Mouse (Mus musculus) neural tube, embryonic 14.5 days (tissue): ENCODE data around the gene Hecw2. TPM values are rescaled to one million over a fixed set of nuclear protein-coding genes. Genes with fewer than 3 reads are reported as not detected.
A peak's percentile ranks its signal among the peaks of the same experiment; 100 is the strongest.

ENCODE experiments used
- ATAC-seq: fragments of 200-750 bp; cut with Nextera tagmentation; 2 replicates; pipeline ENCODE4 v1.8.0; 2017; ENCODE audit warnings: low read depth, mild to moderate bottlenecking, moderate TSS enrichment, moderate library complexity
- H3K27ac ChIP-seq: fragments of 300-500 bp; sonication (generic); 2 replicates; pipeline ENCODE4 v1.5.1; 2014; ENCODE audit warnings: low read depth, mild to moderate bottlenecking, control low read depth, low read length, moderate library complexity, mixed read lengths
- H3K27me3 ChIP-seq: fragments of 300-500 bp; sonication (generic); 2 replicates; pipeline ENCODE4 v1.6.1; 2014; ENCODE audit warnings: low read length; ENCODE audit not compliant: control insufficient read depth, insufficient read depth
- H3K36me3 ChIP-seq: fragments of 300-500 bp; sonication (generic); 2 replicates; pipeline ENCODE4 v1.6.1; 2014; ENCODE audit warnings: low read length, mixed read lengths; ENCODE audit not compliant: control insufficient read depth, insufficient read depth
- H3K4me1 ChIP-seq: fragments of 300-500 bp; sonication (generic); 2 replicates; pipeline ENCODE4 v1.6.1; 2014; ENCODE audit warnings: low read length; ENCODE audit not compliant: control insufficient read depth, insufficient read depth
- H3K4me2 ChIP-seq: fragments of 300-500 bp; sonication (generic); 2 replicates; pipeline ENCODE4 v1.6.1; 2014; ENCODE audit warnings: mild to moderate bottlenecking, low read depth, low read length, control low read depth
- H3K4me3 ChIP-seq: fragments of 300-500 bp; sonication (generic); 2 replicates; pipeline ENCODE4 v1.5.1; 2014; ENCODE audit warnings: low read depth, low read length, control low read depth, mixed read lengths
- H3K9ac ChIP-seq: fragments of 300-500 bp; sonication (generic); replicated peaks from 2 replicates; pipeline ENCODE4 v1.6.1; 2014; ENCODE audit warnings: low read depth, mild to moderate bottlenecking, control low read depth, low read length, mixed read lengths
- H3K9me3 ChIP-seq: fragments of 300-500 bp; sonication (generic); 2 replicates; pipeline ENCODE4 v1.6.1; 2016; ENCODE audit warnings: low read length; ENCODE audit not compliant: control insufficient read depth
- WGBS: fragments of 180-500 bp; shearing (Covaris S2); extraction: QIAGEN DNeasy Blood & Tissue Kit; methylation state at CpG from one replicate; pipeline ENCODE4 v1.1.7; 2014; 5-methylcytosine and 5-hydroxymethylcytosine counted together
- polyA plus RNA-seq: library from polyadenylated mRNA; unstranded; fragments of >200 nt; fragmentation: Nextera tagmentation; extraction: Ambion mirVana; gene quantifications from 2 replicates; pipeline ENCODE4 v1.2.1, GENCODE M21; 2014

Hecw2 gene
- polyA plus RNA-seq, 1 experiment from 2014 or later, result 10.0 TPM

DNA sequence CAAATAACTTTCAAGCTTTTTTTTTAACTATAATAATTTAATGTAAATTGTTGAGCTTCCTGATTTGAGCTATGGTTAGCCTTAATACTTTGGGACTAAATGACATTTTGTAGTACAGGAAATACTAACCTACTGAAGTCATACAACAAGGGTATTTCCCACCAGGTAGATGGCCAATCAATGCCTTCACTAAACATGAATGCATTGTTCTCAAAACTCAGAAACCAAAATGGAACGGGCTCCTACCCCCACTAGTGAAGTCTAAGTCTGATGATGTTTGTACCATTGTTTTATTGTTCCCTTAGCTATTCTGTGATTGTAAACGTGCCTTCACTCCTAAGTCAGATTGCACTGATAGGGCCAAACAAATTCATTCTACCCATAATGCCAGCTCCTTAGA is 386.7 kb downstream of the Hecw2 start:
- Histone ChIP-seq H3K27me3 (no peaks in the 10 kb centered on the region), H3K4me2 (no peak overlapping the region), H3K4me1 (no peaks in the 10 kb centered on the region), H3K9ac (no peak overlapping the region), H3K36me3 (no peaks in the 10 kb centered on the region), H3K4me3 (no peak overlapping the region), H3K27ac (no peak overlapping the region), H3K9me3 (no peaks in the 10 kb centered on the region)
- WGBS, result 75% methylated on average over 2 of the region's 2 CpGs
- ATAC-seq, result no peak

GRCm38 (mm10) chr1:53797811-53798210 is 397.2 kb downstream of the Hecw2 start:
- no peak overlapping the region for H3K4me2 ChIP-seq
- no peaks in the 10 kb centered on the region for H3K36me3 ChIP-seq
- H3K27me3 ChIP-seq, result no peaks in the 10 kb centered on the region
- no peak overlapping the region for H3K4me3 ChIP-seq
- H3K27ac ChIP-seq, result no peak overlapping the region
- no peaks in the 10 kb centered on the region for H3K9me3 ChIP-seq
- H3K9ac ChIP-seq, result no peak overlapping the region
- 85% methylated on average over 3 of the region's 3 CpGs for WGBS
- ATAC-seq, result no peak
- no peaks in the 10 kb centered on the region for H3K4me1 ChIP-seq

DNA sequence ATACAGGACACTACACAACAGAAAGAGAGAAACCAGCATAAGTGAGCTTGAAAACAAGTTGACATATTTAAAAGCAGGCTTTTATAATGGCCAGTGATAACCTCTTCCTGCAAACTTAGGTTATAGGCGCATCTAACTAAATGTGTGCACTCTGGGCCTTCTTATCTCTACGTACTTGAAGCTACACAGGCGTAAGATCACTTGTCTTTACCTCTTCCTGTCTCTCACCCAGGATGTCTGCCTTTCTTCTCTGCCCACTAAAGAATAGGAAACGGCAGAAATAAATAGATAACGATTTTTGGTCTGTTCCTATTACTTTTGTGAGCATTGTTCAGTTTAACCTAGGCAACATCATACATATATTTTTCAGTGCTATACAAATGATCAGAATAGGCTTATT is 397.9 kb downstream of the Hecw2 start:
- no peak for ATAC-seq
- Histone ChIP-seq H3K9ac (no peak overlapping the region), H3K4me1 (no peaks in the 10 kb centered on the region), H3K36me3 (no peaks in the 10 kb centered on the region), H3K27me3 (no peaks in the 10 kb centered on the region), H3K9me3 (no peaks in the 10 kb centered on the region), H3K27ac (no peak overlapping the region), H3K4me3 (no peak overlapping the region), H3K4me2 (no peak overlapping the region)
- WGBS, result 87% methylated on average over 5 of the region's 5 CpGs

GRCm38 (mm10) chr1:53796271-53796670 is 398.7 kb downstream of the Hecw2 start:
- no peaks in the 10 kb centered on the region for H3K4me1 ChIP-seq

GRCm38 (mm10) chr1:53795591-53795990 is 399.4 kb downstream of the Hecw2 start:
- ATAC-seq, result no peak
- H3K9me3 ChIP-seq, result no peaks in the 10 kb centered on the region
- no peak overlapping the region for H3K9ac ChIP-seq
- no peak overlapping the region for H3K4me3 ChIP-seq
- no peaks in the 10 kb centered on the region for H3K4me1 ChIP-seq
- no peak overlapping the region for H3K27ac ChIP-seq
- no peak overlapping the region for H3K4me2 ChIP-seq
- H3K27me3 ChIP-seq, result no peaks in the 10 kb centered on the region
- 84% methylated on average over 4 of the region's 4 CpGs for WGBS
- H3K36me3 ChIP-seq, result no peaks in the 10 kb centered on the region

More at GRCm38 (mm10) chr1:53796271-53796670, 398.7 kb downstream of the Hecw2 start:
- Histone ChIP-seq H3K4me3 (no peak overlapping the region), H3K27me3 (no peaks in the 10 kb centered on the region), H3K36me3 (no peaks in the 10 kb centered on the region), H3K27ac (no peak overlapping the region), H3K9ac (no peak overlapping the region), H3K9me3 (no peaks in the 10 kb centered on the region), H3K4me2 (no peak overlapping the region)
- no peak for ATAC-seq
- 86% methylated on average over 6 of the region's 6 CpGs for WGBS

- H3K4me2 ChIP-seq, result no peak overlapping the region
- no peak overlapping the region for H3K4me3 ChIP-seq
- no peak overlapping the region for H3K9ac ChIP-seq
- no peaks in the 10 kb centered on the region for H3K4me1 ChIP-seq
- 93% methylated on average over 5 of the region's 5 CpGs for WGBS
- H3K9me3 ChIP-seq, result no peaks in the 10 kb centered on the region
- no peak overlapping the region for H3K27ac ChIP-seq
- H3K36me3 ChIP-seq, result no peaks in the 10 kb centered on the region
- ATAC-seq, result no peak
- H3K27me3 ChIP-seq, result no peaks in the 10 kb centered on the region
Measured at GRCm38 (mm10) chr1:53795081-53795480, 399.9 kb downstream of the Hecw2 start.

DNA sequence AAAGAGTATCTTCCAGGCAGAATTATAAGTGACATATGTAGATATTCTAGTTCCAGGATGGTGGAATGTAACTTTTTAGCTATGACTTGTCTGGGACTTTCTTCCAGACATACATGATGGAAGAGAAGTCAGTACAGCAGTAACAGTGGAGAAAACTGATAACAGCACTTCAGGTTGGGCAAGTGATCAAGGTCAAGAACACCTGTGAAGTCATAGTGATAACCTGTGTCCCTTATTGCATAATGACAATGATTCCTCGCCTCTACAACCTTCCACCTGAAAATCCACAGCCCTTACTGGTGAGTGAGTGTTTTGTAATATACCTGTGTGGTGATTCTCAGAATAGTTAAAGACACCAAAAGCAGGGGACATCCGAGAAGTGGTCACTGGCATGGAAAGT is 400.7 kb downstream of the Hecw2 start:
- no peak overlapping the region for H3K9ac ChIP-seq
- H3K4me1 ChIP-seq, result no peaks in the 10 kb centered on the region
- no peak overlapping the region for H3K4me2 ChIP-seq
- H3K27ac ChIP-seq, result no peak overlapping the region
- H3K4me3 ChIP-seq, result no peak overlapping the region
- 86% methylated on average over 2 of the region's 2 CpGs for WGBS
- ATAC-seq, result no peak
- no peaks in the 10 kb centered on the region for H3K36me3 ChIP-seq
- no peaks in the 10 kb centered on the region for H3K27me3 ChIP-seq
- no peaks in the 10 kb centered on the region for H3K9me3 ChIP-seq

GRCm38 (mm10) chr1:53791343-53791742 is 403.6 kb downstream of the Hecw2 start:
- ATAC-seq, result no peak
- H3K9me3 ChIP-seq, result no peaks in the 10 kb centered on the region
- H3K27ac ChIP-seq, result no peak overlapping the region
- H3K9ac ChIP-seq, result no peak overlapping the region
- WGBS, result 93% methylated on average over 2 of the region's 2 CpGs
- H3K4me3 ChIP-seq, result no peak overlapping the region
- H3K27me3 ChIP-seq, result no peaks in the 10 kb centered on the region
- H3K4me1 ChIP-seq, result no peaks in the 10 kb centered on the region
- H3K4me2 ChIP-seq, result no peak overlapping the region
- H3K36me3 ChIP-seq, result no peaks in the 10 kb centered on the region

GRCm38 (mm10) chr1:53784721-53785418 is 410.1 kb downstream of the Hecw2 start, which contains the start of gene Stk17b:
Gene Stk17b, minus strand, starts transcription at chr1:53785224.
- WGBS, result under 1% methylated on average over 78 of the region's 81 CpGs
- ATAC-seq, result peak; percentile 97

More at GRCm38 (mm10) chr1:53784721-53785418, 410.1 kb downstream of the Hecw2 start, which contains the start of gene Stk17b:
- Histone ChIP-seq H3K4me3 (peak within 1 kb of the TSS; percentile 81), H3K27me3 (0 out of 2 replicates have a peak, but pooled peaks cover 2% of the 10 kb centered on the region), H3K4me1 (no peaks in the 10 kb centered on the region), H3K9ac (peak within 1 kb of the TSS; percentile 62), H3K9me3 (no peaks in the 10 kb centered on the region), H3K27ac (no peak within 1 kb of the TSS), H3K4me2 (peak within 1 kb of the TSS; percentile 76), H3K36me3 (no peaks in the 10 kb centered on the region)
